Mouse (Mus musculus) ES-Bruce4 (cell line): ENCODE measurements around the gene Zfp940. TPM values are rescaled to one million over a fixed set of nuclear protein-coding genes. Genes with fewer than 3 reads are reported as not detected.
"Not testable (repeated sequence)": the region's sequence is repeated elsewhere in the genome, so short reads cannot be mapped to it uniquely, and the experiment has no call there.

ENCODE experiments used
- H3K27ac ChIP-seq: 2 replicates; pipeline ENCODE4 v1.5.1; 2012; ENCODE audit warnings: low read length, inconsistent platforms; ENCODE audit not compliant: insufficient read depth
- H3K27me3 ChIP-seq: 2 replicates; pipeline ENCODE4 v1.6.1; 2012; ENCODE audit warnings: mild to moderate bottlenecking, low read length, inconsistent platforms; ENCODE audit not compliant: control insufficient read depth, poor library complexity, insufficient read depth, severe bottlenecking
- H3K36me3 ChIP-seq: 2 replicates; pipeline ENCODE4 v1.6.1; 2012; ENCODE audit warnings: inconsistent platforms, mild to moderate bottlenecking, low read length, moderate library complexity; ENCODE audit not compliant: control insufficient read depth, poor library complexity, insufficient read depth, severe bottlenecking
- H3K4me1 ChIP-seq: one replicate; pipeline ENCODE4 v1.8.1; 2011; ENCODE audit warnings: low read length; ENCODE audit not compliant: control insufficient read depth, insufficient read depth
- H3K4me3 ChIP-seq: 2 replicates; pipeline ENCODE4 v1.5.1; 2011; ENCODE audit warnings: low read depth, mild to moderate bottlenecking, low read length
- H3K9ac ChIP-seq: 2 replicates; pipeline ENCODE4 v1.6.1; 2012; ENCODE audit warnings: low read depth, mild to moderate bottlenecking, inconsistent platforms; ENCODE audit not compliant: poor library complexity, severe bottlenecking
- H3K9me3 ChIP-seq: replicated peaks from 2 replicates; pipeline ENCODE4 v1.6.1; 2012; ENCODE audit warnings: mild to moderate bottlenecking, low read length, inconsistent platforms; ENCODE audit not compliant: control insufficient read depth, poor library complexity, insufficient read depth, severe bottlenecking
- CTCF ChIP-seq: IDR thresholded peaks from one replicate; pipeline ENCODE4 v1.8.1; 2011; ENCODE audit warnings: low read depth, low read length
- EP300 ChIP-seq: IDR thresholded peaks from 2 replicates; pipeline ENCODE4 v1.6.1; 2011; ENCODE audit warnings: low read depth, low read length; ENCODE audit not compliant: insufficient read depth
- POLR2A ChIP-seq: IDR thresholded peaks from one replicate; pipeline ENCODE4 v1.8.1; 2011; ENCODE audit warnings: low read length; ENCODE audit not compliant: insufficient read depth
- polyA plus RNA-seq: library from polyadenylated mRNA; stranded (reverse); fragments of >200 nt; gene quantifications from 2 replicates; pipeline ENCODE4 v1.2.4, GENCODE M21; 2011; ENCODE audit warnings: low read depth; ENCODE audit not compliant: missing spikeins, insufficient read depth, insufficient read length

The Zfp940 gene
- 10.2 and 13.9 TPM in 2 replicates for polyA plus RNA-seq

DNA sequence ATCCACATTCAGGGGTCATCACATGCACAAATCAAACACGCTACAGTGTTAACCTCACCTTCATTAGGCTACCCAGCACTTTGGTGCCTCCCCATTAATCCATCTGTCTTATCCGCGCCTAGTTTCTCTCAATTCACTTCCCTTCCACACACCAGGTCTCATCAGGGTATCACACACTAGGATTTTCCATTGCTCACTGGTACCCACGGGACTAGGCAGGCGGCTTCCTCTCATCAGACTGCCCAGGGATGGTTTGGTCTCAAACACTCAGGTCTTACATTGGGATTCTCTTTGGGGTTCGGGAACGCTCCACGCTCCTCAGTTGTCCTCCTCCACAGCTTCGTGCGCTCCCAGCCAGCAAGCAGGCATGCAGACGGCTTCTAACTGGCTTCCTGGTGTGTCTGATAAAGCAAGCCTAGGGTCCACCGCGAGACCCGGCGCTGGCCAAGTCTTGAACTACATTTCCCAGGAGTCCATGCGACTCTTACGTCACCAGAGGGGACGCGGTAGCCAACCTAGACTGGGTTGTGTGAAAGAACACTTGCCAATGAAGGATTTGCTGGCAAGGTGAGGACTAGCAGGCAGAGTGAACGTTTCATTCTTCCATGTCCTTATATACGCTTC is at the start of gene Zfp940:
TSS of gene Zfp940 (minus strand) at position 451 of the 624 bp plus-strand sequence.
- TF ChIP-seq POLR2A = peak; percentile 10
- no peak for TF ChIP-seq EP300
- no peak for TF ChIP-seq CTCF
- Histone ChIP-seq H3K27me3 (no peaks in the 10 kb centered on the region), H3K9ac (peak within 1 kb of the TSS; percentile 40), H3K9me3 (0 out of 2 replicates have a peak, but pooled peaks cover 3% of the 10 kb centered on the region), H3K4me3 (peak within 1 kb of the TSS; percentile 83), H3K27ac (no peak within 1 kb of the TSS), H3K4me1 (no peaks in the 10 kb centered on the region), H3K36me3 (peaks cover 9% of the 10 kb centered on the region)

- Histone ChIP-seq H3K9ac (no peak overlapping the region), H3K4me3 (no peak overlapping the region), H3K27ac (no peak overlapping the region), H3K4me1 (no peaks in the 10 kb centered on the region), H3K27me3 (no peaks in the 10 kb centered on the region), H3K9me3 (peaks cover 22% of the 10 kb centered on the region), H3K36me3 (peaks cover 20% of the 10 kb centered on the region)
- TF ChIP-seq EP300 (no peak), CTCF (no peak), POLR2A (no peak)
Measured at GRCm38 (mm10) chr7:29898351-29898750, 44.9 kb upstream of the Zfp940 start.

GRCm38 (mm10) chr7:29892756-29893155 is 39.3 kb upstream of the Zfp940 start:
- Histone ChIP-seq H3K4me3 (no peak overlapping the region), H3K4me1 (no peaks in the 10 kb centered on the region), H3K27ac (no peak overlapping the region), H3K36me3 (peaks cover 18% of the 10 kb centered on the region), H3K27me3 (no peaks in the 10 kb centered on the region), H3K9me3 (peaks cover 14% of the 10 kb centered on the region; the same call in 1 of the 2 replicates), H3K9ac (no peak overlapping the region)
- no peak for TF ChIP-seq CTCF
- TF ChIP-seq EP300 = no peak
- no peak for TF ChIP-seq POLR2A

GRCm38 (mm10) chr7:29890501-29890900 is 37.0 kb upstream of the Zfp940 start:
- H3K36me3 ChIP-seq = peaks cover 11% of the 10 kb centered on the region

GRCm38 (mm10) chr7:29880916-29881315 is 27.4 kb upstream of the Zfp940 start:
- Histone ChIP-seq H3K4me1 (no peaks in the 10 kb centered on the region), H3K36me3 (no peaks in the 10 kb centered on the region), H3K27ac (no peak overlapping the region), H3K9me3 (peaks cover 36% of the 10 kb centered on the region), H3K4me3 (no peak overlapping the region), H3K9ac (no peak overlapping the region), H3K27me3 (no peaks in the 10 kb centered on the region)
- TF ChIP-seq POLR2A (no peak), CTCF (no peak), EP300 (no peak)

More at GRCm38 (mm10) chr7:29890501-29890900, 37.0 kb upstream of the Zfp940 start:
- Histone ChIP-seq H3K4me1 (no peaks in the 10 kb centered on the region), H3K9ac (no peak overlapping the region), H3K27ac (no peak overlapping the region), H3K4me3 (no peak overlapping the region), H3K27me3 (no peaks in the 10 kb centered on the region), H3K9me3 (peaks cover 22% of the 10 kb centered on the region)
- TF ChIP-seq POLR2A (no peak), CTCF (no peak), EP300 (no peak)

- peaks cover 35% of the 10 kb centered on the region for H3K9me3 ChIP-seq
- H3K27ac ChIP-seq = peak overlapping the region; percentile 53
- no peaks in the 10 kb centered on the region for H3K27me3 ChIP-seq
- H3K36me3 ChIP-seq = peaks cover 8% of the 10 kb centered on the region
- peak overlapping the region; percentile 49 for H3K4me3 ChIP-seq
- peak overlapping the region; percentile 13; the same call in 1 of the 2 replicates for H3K9ac ChIP-seq
- TF ChIP-seq CTCF (no peak), EP300 (no peak), POLR2A (peak; percentile 13)
- H3K4me1 ChIP-seq = no peaks in the 10 kb centered on the region
Measured at GRCm38 (mm10) chr7:29880056-29880455, 26.6 kb upstream of the Zfp940 start.

DNA sequence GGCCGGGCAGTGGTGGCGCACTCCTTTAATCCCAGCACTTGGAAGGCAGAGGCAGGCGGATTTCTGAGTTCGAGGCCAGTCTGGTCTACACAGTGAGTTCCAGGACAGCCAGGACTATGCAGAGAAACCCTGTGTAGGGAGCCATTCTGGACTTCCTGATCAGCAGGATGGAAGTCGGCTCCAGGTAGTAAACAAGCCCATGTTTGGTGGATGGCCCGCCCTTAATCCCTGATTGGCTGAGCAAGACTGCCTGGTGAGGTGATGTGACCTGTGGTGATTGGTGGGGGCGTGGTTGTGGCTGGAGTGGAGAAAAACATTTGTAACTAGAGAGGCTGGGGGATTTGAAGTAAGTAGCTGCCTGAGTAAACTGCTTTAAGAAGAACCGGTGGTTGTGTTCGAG is 24.1 kb upstream of the Zfp940 start:
- not testable (repeated sequence) for H3K4me3 ChIP-seq, H3K27me3 ChIP-seq, H3K9ac ChIP-seq, H3K4me1 ChIP-seq
- peaks cover 22% of the 10 kb centered on the region for H3K9me3 ChIP-seq
- H3K36me3 ChIP-seq = peaks cover 16% of the 10 kb centered on the region
- peak overlapping the region; percentile 76 for H3K27ac ChIP-seq
